Mouse (Mus musculus): ENCODE results near the gene Cbarp.

The Cbarp gene

GRCm38 (mm10) chr10:80156752-80157053 lies 16.1 kb upstream of the Cbarp start:
- DNase-seq (ENCODE audit: low spot score), result no peak

DNA sequence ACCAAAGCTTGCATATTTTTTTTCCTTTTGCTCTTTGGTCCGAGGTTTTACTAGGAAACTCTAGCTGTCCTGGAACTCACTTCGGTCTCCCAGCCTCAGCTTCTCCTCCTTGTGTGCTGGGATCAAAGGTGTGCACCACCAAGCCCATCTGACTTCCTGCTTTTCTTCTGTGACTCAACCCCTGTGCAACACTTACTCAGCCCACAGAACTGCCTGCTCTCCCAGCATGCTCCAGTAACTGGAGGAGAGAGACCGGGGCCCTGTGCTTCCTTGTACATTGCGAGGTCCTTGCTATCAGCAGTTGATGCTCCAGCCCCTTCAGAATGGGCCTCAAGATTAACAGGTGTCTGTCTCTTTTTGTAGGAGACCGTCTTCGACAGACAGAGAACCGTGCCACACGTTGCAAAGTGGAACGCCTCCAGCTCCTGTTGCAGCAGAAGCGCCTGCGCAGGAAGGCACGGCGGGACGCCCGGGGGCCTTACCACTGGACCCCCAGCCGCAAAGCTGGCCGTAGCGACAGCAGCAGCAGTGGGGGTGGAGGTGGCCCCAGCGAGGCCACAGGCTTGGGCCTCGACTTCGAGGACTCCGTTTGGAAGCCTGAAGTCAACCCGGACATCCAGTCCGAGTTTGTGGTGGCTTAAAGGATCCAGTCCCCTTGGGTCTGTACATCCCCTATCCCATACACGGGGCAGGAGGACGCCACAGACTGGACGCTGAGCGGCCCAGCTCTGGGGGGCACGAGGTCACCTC lies 15.5 kb upstream of the Cbarp start:
- no peak for DNase-seq (ENCODE audit: low spot score)

DNA sequence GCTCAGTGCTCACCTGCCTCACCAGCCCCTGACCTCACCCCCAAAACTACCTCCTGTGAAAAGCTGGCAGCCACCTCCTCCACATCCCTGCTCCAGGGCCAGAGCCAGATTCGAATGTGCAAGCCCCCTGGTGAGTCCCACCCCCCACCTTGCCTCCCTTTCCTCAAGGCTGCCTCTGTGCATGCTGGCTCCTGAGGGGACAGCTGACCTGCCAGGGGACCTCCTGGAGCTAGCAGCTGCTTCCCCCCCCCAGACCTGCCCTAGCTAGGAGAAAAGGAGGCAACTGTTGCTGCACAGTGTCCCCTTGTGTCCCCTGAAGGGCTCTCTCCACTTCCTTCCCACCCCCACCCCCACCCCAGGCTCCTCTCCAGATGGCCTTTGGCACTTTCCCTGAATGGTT lies 14.6 kb upstream of the Cbarp start:
- DNase-seq (ENCODE audit: low spot score), result no peak

DNA sequence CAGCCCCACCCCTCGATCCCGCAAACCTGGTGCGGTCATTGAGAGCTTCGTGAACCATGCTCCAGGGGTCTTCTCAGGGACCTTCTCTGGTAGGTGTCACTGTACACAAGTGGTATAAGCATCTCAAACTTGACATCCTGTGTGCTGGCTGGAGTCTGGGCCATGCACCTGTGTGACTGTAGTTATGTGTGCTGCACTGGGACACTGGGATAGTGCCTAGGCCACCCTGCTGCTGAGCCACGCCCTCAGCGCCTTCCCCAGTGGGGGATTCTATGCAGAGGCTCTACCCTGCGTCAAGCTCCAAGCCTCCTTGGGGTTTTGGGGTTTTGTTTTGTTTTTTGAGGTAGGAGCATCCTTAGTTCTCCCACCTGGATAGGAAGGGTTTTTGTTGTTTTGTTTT lies 13.7 kb upstream of the Cbarp start:
- no peak for DNase-seq (ENCODE audit: low spot score)

DNA sequence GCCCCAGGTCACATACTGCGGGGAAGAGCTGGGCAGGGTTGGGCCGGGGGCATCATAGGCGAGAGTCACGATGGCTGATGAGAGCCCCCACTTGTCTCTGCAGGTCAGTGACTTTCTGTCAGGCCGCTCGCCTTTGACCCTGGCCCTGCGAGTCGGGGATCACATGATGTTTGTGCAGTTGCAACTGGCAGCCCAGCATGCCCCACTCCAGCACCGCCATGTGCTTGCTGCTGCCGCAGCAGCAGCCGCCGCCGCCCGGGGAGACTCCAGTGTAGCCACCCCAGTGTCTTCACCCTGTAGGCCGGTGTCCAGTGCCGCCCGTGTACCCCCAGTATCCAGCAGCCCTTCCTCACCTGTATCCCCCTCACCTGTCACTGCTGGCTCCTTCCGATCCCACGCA lies 13.1 kb upstream of the Cbarp start:
- DNase-seq (ENCODE audit: low spot score), result no peak

GRCm38 (mm10) chr10:80152873-80153260 lies 12.2 kb upstream of the Cbarp start:
- peak; percentile 78 for DNase-seq (ENCODE audit: low spot score)

GRCm38 (mm10) chr10:80152071-80152872 lies 11.6 kb upstream of the Cbarp start:
- peak; percentile 91 for DNase-seq (ENCODE audit: low spot score)

DNA sequence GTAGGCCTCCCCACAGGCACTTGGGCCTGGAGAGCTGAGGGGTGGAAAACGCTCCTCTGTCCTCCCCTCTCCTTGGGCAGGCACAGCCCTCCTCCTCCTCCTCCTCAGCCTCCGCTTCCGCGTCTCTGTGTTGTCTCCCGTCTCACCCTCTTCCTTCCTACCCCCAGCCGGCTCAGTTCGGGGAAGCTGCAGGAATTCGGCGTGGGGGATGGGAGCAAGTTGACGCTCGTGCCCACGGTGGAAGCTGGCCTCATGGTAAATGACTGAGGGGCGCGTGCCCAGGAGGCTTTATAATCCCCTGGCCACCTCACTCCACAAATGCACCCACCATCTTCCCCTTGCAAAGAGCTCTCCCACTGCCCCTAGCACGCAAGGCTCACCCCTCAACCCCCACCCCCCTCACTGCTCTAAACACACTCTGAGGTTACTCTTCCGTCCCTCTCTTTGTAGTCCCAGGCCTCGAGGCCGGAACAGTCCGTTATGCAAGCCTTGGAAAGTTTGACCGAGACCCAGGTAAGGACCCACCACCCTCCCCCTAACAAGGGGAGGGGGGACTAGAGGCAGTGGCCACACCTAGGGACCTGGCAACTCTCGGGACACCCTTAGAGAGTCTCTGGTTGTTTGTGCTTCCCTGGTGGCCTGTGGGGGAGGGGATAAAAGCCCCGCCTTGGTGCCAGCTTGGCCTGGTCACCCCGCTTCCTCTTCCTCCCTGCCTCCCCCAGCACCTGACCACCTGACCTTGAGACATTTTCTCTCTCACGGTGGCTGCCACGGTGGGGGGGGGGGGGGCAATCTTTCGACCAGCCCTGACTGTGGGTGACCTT lies 10.8 kb upstream of the Cbarp start:
- peak; percentile 66 for DNase-seq (ENCODE audit: low spot score)

DNA sequence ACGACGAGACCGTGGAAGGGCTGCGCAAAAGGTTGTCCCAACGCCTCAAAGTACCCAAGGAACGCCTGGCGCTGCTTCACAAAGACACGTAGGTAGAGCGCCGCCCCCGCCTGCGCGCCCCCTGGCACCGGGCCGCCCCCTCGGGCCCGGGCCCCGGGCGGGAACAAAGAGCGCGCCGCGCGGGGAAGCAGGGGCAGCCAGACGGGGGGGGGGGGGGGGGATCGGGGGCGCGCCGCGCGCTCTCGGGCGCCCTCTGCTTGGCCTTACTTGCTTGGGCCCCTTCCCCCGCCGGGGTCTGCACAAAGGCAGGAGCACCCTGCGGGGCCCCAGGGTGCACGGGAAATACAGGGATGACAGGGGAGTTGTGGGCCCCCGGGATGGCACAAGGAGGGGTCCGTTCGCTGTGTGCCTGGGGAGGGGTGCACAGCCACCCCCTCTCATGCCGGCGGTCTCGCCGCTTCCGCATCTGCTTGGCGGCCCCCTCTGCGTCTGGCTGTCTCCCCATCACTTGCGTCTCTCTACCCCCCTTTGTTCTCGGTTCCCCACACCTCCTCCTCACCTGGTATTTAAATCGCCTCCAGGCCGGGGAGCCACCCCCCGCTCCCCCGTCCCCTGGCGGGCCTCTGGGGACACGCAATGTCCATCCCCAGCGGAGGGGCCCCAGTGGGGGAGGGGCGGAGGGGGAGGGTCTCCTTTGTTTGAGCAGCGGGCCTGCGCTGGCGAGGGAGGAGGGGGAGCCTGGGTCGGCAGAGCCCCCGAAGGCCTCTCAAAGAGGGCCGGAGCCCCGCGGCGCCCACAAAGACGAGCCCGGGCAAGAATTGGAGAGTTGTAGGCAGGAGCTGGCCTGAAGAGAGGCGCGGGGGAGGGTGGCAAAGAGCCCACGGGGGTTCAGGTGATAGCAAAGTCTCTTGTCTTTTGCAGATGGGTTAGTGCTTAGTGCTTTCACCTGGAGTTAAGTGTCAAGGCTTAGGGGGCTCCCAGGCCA lies 9.9 kb upstream of the Cbarp start:
- no peak for DNase-seq (ENCODE audit: low spot score)

DNA sequence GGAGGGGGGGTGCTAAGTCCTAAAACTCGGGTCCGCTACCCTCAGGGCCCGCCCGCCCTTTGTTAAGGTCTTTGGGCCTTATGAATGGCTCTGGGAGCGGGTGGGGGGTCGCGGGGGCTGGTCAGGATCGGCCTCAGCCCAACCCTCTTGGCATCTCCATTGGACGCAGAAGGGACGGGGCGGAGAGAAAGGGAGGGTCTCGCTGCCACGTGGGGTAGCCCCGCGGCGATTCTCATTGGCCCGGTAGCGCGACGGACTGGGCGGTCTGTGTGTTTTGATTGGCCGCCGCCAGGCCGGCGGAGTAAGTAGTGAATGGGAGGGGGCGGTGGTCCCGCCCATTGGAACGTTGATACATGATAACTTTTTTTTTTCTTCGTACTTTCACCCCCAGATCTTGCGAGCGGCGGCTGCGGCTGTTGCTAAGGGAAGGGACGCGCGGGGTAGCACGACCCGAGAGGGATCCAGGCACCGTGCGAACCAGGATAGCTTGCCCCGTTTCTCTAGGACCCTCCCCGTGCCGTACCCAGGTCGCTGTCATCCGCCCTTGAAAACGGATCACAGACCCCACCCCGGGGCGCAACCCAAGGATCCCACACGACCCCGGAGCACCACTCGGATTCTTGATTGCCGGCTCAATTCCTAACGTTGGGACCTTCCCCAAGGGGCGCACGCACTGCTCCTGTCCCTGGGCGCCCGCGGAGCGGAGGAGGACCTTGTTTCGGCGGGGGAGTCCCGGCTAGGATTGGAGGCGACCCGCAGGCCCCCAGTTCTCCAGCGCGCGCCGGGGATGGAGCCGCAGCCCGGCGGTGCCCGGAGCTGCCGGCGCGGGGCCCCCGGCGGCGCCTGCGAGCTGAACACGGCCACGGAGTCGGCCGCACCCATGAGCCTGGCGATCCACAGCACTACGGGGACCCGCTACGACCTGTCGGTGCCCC lies 8.9 kb upstream of the Cbarp start:
- DNase-seq (ENCODE audit: low spot score), result peak; percentile 97

DNA sequence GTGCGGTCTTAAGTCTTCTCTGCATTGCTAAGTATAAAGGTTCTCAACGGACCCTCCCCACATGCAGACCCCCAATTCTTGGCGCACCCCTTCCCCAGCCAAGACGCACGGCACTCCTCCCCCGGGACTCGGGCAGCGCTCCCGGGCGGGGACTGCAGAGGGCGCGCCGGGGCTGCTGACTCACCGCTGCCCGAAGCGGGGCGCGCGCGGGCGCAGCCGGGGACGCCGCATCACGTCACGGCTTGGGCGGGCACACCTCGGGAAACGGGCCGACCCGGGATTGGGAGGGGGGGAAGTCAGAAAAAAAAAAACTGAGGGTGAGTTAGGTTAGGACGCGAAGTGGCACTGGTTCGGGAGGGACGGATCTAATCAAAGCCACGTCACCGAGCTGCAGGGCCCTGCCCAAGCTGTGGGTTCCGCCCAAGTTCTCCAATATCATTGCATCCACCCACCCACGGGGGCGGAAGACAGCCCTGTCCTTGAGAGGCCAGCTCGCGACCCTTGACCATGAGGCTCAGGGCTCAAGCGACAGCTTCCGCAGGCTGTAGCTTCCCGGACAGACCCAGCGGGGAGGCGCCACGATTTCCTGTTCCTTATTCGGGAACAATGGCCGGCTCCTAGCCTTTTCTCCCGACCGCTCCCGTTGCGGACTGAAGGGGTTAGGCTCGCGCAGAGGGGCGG lies 8.1 kb upstream of the Cbarp start:
- peak; percentile 96 for DNase-seq (ENCODE audit: low spot score)

DNA sequence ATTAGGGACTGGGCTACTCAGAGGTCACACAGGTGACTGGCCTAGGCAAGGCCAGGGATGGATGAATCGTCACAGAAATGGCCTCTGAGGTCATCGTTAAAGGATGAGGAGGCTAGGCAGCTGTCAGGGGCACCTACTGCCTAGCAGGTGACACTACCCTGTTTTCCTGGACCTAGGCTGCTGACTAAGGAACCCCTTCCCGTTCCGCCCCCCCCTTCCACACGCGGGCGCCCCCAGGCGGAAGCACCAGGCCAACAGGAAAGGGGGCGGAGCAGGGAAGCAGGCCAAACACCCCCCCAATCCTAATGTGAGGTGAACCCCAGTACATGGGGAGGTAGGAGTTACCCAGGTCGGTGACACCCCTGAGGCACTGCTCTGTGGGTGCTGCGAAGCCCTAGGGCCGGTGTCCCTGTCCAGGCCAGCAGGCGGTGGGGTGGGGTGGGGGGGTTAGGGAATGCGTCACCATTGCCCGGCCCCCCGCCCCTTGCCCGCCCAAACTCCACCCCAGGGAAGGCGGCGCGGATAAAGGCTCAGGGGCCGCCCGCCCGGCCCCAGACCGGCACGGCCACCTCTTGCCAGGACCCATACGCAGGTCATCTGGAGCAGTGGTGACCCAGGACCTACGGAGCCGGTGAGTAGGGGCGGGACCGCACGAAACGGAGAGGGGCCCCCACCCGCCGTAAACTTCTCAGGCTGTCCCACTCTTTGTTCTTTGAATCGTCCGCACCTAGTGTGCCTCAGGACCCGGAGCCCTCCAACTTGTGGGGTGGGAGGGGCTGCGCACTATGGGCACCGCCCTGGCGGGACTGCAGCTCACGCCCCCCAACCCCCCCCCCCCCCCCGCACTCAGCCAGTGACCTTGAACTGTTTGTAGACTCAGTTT lies 7.3 kb upstream of the Cbarp start, which contains the start of gene Midn:
Gene Midn, plus strand, starts transcription at position 554 of the 883 bp plus-strand sequence.
- peak; percentile 82 for DNase-seq (ENCODE audit: low spot score)

- no peak for DNase-seq (ENCODE audit: low spot score)
These were observed 6.6 kb upstream of the Cbarp start for GRCm38 (mm10) chr10:80147146-80147718.

- DNase-seq (ENCODE audit: low spot score), result no peak
These were observed 6.0 kb upstream of the Cbarp start for GRCm38 (mm10) chr10:80146568-80147011.

GRCm38 (mm10) chr10:80145896-80146295 lies 5.3 kb upstream of the Cbarp start:
- peak; percentile 31 for DNase-seq (ENCODE audit: low spot score)

GRCm38 (mm10) chr10:80144864-80145838 lies 4.5 kb upstream of the Cbarp start:
- peak; percentile 74 for DNase-seq (ENCODE audit: low spot score)

GRCm38 (mm10) chr10:80144159-80144558 lies 3.5 kb upstream of the Cbarp start:
- no peak for DNase-seq (ENCODE audit: low spot score)

Measured in adipocyte (in vitro differentiated cells).